Mouse (Mus musculus) embryonic fibroblast, embryonic 13.5 days (primary cell): ENCODE results near the gene Zfp207. TPM values are rescaled to one million over a fixed set of nuclear protein-coding genes. Genes with fewer than 3 reads are reported as not detected.
"Not testable (repeated sequence)": the region's sequence is repeated elsewhere in the genome, so short reads cannot be mapped to it uniquely, and the experiment has no call there.

Experiments used
- H3K27ac ChIP-seq: 2 replicates; pipeline ENCODE4 v1.5.1; 2012; ENCODE audit warnings: low read length, control low read depth, inconsistent platforms; ENCODE audit not compliant: insufficient read depth
- H3K4me1 ChIP-seq: 2 replicates; pipeline ENCODE4 v1.6.1; 2011; ENCODE audit warnings: low read length; ENCODE audit not compliant: control insufficient read depth, insufficient read depth
- H3K4me3 ChIP-seq: 2 replicates; pipeline ENCODE4 v1.5.1; 2011; ENCODE audit warnings: mild to moderate bottlenecking, control low read depth, low read length; ENCODE audit not compliant: insufficient read depth
- CTCF ChIP-seq: IDR thresholded peaks from 2 replicates; pipeline ENCODE4 v1.5.1; 2011; ENCODE audit warnings: mild to moderate bottlenecking, control low read depth, low read length, moderate library complexity, borderline replicate concordance; ENCODE audit not compliant: insufficient read depth
- POLR2A ChIP-seq: IDR thresholded peaks from 2 replicates; pipeline ENCODE4 v1.6.1; 2011; ENCODE audit warnings: low read depth, mild to moderate bottlenecking, control low read depth, low read length, moderate library complexity
- polyA plus RNA-seq: library from polyadenylated mRNA; stranded (reverse); fragments of >200 nt; gene quantifications from 2 replicates; pipeline ENCODE4 v1.2.4, GENCODE M21; 2011; ENCODE audit warnings: low read depth; ENCODE audit not compliant: missing spikeins, insufficient read length

Gene Zfp207
- polyA plus RNA-seq, 1 experiment, result 208 TPM

DNA sequence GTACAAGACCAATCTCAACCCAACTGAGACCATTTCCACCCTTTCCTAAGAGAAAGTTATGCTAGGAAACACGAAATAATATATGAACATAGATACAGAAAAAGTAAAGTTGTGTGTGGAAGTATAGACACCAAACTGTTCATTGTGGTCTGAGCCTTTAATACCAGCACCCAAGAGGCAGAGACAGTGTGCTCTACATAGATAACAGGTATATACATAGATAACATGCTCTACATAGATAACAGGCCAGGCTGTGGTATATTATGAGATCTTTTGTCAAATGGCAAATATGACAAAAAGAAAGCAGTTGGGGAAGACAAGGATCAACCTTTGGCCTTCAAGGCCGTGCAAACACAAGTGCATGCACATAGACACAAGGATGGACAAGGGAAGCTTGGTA, 27.3 kb downstream of the Zfp207 start:
- H3K4me1 ChIP-seq, result no peaks in the 10 kb centered on the region
- no peak for TF ChIP-seq POLR2A
- no peak for TF ChIP-seq CTCF
- H3K27ac ChIP-seq, result no peak overlapping the region
- no peak overlapping the region for H3K4me3 ChIP-seq

DNA sequence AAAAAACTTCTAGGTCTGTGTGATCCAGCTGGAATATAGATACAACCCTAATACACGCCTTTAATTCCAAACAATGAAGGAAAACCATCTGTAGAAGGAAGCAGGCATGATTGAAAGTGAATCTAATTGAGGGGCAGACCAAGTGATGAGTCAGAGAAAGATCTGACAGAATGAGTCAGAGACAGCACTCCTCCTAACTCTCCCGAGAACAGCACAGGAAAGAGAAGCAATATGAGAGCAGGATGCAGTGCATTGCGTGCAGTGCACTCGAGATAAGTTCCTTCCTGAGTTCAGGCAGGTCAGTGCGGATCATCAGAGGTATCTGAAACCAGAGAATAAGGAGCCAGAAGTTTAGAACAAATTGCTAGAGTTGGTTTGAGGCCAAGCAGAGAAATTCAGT, 34.0 kb downstream of the Zfp207 start:
- TF ChIP-seq CTCF (no peak), POLR2A (no peak)
- no peak overlapping the region for H3K4me3 ChIP-seq
- H3K4me1 ChIP-seq, result no peaks in the 10 kb centered on the region
- no peak overlapping the region for H3K27ac ChIP-seq

DNA sequence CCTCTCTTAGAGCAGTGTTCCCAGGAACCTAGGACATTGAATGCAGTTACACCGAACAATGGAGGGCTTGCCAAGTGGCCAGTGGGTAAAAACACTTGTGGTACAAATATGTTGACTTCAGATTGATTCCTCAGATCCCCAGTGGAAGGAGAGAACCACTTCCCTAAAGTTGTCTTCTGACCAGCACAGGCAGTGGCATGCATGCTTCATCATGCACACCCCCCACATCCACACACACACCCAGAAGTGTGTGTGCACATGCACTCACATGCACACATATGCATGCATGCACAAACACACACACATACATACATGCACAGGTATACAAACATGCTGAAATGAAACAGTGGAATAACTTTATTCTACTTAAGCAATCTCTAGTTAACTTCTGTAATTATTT, 36.7 kb downstream of the Zfp207 start:
- Histone ChIP-seq H3K4me3 (no peak overlapping the region), H3K4me1 (no peaks in the 10 kb centered on the region), H3K27ac (no peak overlapping the region)
- no peak for TF ChIP-seq POLR2A
- no peak for TF ChIP-seq CTCF

- no peak overlapping the region for H3K27ac ChIP-seq
- H3K4me3 ChIP-seq, result no peak overlapping the region
- no peaks in the 10 kb centered on the region for H3K4me1 ChIP-seq
- no peak for TF ChIP-seq POLR2A
- TF ChIP-seq CTCF, result no peak
Measured at GRCm38 (mm10) chr11:80420202-80420984, 37.3 kb downstream of the Zfp207 start.

GRCm38 (mm10) chr11:80421421-80422047, 38.5 kb downstream of the Zfp207 start:
- no peak overlapping the region for H3K4me3 ChIP-seq
- TF ChIP-seq CTCF (no peak), POLR2A (no peak)
- H3K4me1 ChIP-seq, result no peaks in the 10 kb centered on the region
- no peak overlapping the region for H3K27ac ChIP-seq

DNA sequence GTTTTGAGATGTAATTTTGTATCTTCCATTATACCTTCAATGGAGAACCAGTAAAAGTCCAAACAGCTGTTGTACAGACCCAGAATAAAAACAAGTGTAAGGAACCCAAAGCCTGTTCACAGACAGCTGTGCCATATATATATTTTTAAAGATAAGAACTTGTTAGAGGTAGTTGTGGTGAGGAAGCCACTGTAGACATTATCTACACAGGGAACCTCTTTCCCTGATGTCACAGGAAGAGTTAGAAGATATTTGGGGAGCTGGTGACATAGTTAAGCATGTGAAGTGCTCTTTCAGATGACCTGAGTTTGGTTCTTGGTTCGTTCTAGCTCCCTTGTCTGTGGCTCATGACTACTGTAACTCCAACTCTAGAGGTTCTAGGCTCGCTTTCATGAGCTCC, 41.6 kb downstream of the Zfp207 start:
- TF ChIP-seq CTCF, result no peak
- TF ChIP-seq POLR2A, result no peak

GRCm38 (mm10) chr11:80425247-80425778, 42.2 kb downstream of the Zfp207 start:
- Histone ChIP-seq H3K4me3 (no peak overlapping the region), H3K4me1 (no peaks in the 10 kb centered on the region), H3K27ac (no peak overlapping the region)
- TF ChIP-seq CTCF (no peak), POLR2A (no peak)

More for the DNA sequence above, 41.6 kb downstream of the Zfp207 start:
- Histone ChIP-seq H3K27ac (no peak overlapping the region), H3K4me1 (no peaks in the 10 kb centered on the region), H3K4me3 (no peak overlapping the region)

- H3K4me1 ChIP-seq, H3K27ac ChIP-seq, H3K4me3 ChIP-seq: not testable (repeated sequence)
Measured at GRCm38 (mm10) chr11:80426029-80426813, 43.1 kb downstream of the Zfp207 start.

- H3K4me1 ChIP-seq, result no peaks in the 10 kb centered on the region
- peak within 1 kb of the TSS; percentile 51; the same call in 1 of the 2 replicates for H3K27ac ChIP-seq
- TF ChIP-seq POLR2A (peak; percentile 84), CTCF (peak; percentile 56; the same call in 1 of the 2 replicates)
Measured at GRCm38 (mm10) chr11:80428381-80429008, 45.4 kb downstream of the Zfp207 start, which contains the start of gene Psmd11. TSS of gene Psmd11 (plus strand) at chr11:80428615.

More at GRCm38 (mm10) chr11:80428381-80429008, 45.4 kb downstream of the Zfp207 start, which contains the start of gene Psmd11:
- peak within 1 kb of the TSS; percentile 88 for H3K4me3 ChIP-seq
